Mouse (Mus musculus): ENCODE measurements around the gene Vamp3. TPM values are rescaled to one million over a fixed set of nuclear protein-coding genes. Genes with fewer than 3 reads are reported as not detected.
A peak's percentile ranks its signal among the peaks of the same experiment; 100 is the strongest.

Gene Vamp3
- polyA plus RNA-seq (2016; fragmentation: Nextera tagmentation; extraction: Ambion mirVana): 103 and 111 TPM in 2 replicates

DNA sequence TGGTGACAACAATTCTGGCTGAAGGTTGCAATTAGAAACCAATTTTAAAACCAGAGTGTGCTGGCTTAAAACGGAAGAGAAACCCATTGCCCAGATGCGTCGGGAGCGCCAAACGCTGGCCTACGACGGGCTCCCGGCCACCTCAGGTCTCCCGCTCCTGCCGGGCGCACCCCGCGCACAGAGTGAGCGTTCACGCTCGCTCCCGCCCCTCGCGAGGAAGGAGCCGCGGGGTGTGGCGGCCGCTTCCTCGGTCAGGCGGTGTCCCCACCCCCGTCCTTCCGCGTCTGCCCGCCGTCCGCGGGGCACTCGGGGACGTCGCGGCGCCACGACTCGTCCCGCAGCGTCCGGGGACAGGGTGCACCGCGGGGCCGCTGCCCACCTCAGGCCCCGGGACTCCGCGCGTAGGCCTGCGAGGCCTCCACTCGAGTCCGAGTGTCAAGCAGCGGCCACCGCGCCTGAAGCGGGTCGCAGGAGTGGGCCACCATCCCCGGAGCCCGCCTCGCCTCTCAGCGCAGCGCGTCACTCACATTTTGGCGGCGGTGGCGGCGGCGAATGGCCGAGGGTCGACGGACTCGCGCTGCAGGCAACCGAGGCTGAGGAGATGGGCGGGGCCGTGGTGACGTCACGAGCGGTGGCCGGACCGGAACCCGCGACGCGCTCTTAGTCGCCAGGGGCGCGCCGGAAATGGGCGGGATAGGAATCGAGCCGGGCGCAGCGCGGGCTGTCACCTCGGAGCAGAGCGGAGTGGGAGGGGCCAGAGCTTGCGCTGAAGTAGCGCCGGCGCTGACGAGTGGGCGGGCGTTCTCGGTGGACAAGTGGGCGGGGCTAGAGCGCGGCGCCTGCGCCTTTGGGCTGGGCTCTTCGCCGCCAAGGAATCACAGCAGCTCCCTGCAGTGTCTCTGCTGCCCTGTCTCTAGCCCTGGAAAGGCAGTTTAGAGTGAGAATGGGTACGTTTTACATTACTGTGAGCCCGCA lies at the start of gene Vamp3:
Gene Vamp3 (minus strand): TSS at position 617 of the 975 bp plus-strand sequence.
- ATAC-seq (ENCODE audit: insufficient number of reproducible peaks, insufficient read depth, low FRiP score, low TSS enrichment): peak; percentile 99
- peaks cover 14% of the 10 kb centered on the region; the same call in 1 of the 2 replicates for H3K36me3 ChIP-seq
- H3K4me3 ChIP-seq: peak within 1 kb of the TSS; percentile 95
- no peaks in the 10 kb centered on the region for H3K9me3 ChIP-seq
- peaks cover 10% of the 10 kb centered on the region for H3K4me1 ChIP-seq
- peak within 1 kb of the TSS; percentile 91 for H3K27ac ChIP-seq
- under 1% methylated on average over 113 of the region's 114 CpGs for WGBS
- H3K4me2 ChIP-seq (replicated peaks): peak within 1 kb of the TSS; percentile 72
- no peaks in the 10 kb centered on the region for H3K27me3 ChIP-seq
- peak within 1 kb of the TSS; percentile 89 for H3K9ac ChIP-seq

DNA sequence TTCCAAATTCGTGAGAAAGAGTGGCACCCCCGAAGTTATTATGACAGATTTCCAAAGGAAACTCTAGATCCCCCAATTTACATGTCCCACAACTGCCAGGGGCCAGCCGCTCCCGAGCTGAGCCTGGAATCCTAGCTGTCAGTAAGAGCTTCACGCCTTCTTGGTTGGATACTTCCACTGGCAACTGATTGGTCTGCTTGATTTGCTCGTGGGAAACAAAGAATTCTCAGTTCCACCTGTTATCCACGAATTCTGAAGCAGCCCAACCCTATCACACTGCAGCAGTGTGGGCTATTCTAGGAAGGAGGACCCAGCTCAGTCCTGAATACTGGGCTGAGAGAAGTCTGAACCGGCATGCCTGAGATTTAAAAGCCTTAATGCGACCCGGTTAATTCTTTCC lies 48.7 kb upstream of the Vamp3 start:
- Histone ChIP-seq H3K27me3 (peaks cover 37% of the 10 kb centered on the region), H3K27ac (no peak overlapping the region), H3K36me3 (no peaks in the 10 kb centered on the region), H3K4me1 (0 out of 2 replicates have a peak, but pooled peaks cover 8% of the 10 kb centered on the region), H3K4me2 (replicated peaks) (peak overlapping the region; percentile 100; the same call in 1 of the 2 replicates), H3K9me3 (no peaks in the 10 kb centered on the region), H3K9ac (no peak overlapping the region), H3K4me3 (peak overlapping the region; percentile 82; the same call in 1 of the 2 replicates)
- no peak for ATAC-seq (ENCODE audit: insufficient number of reproducible peaks, insufficient read depth, low FRiP score, low TSS enrichment)
- 34% methylated on average over 10 of the region's 10 CpGs for WGBS

DNA sequence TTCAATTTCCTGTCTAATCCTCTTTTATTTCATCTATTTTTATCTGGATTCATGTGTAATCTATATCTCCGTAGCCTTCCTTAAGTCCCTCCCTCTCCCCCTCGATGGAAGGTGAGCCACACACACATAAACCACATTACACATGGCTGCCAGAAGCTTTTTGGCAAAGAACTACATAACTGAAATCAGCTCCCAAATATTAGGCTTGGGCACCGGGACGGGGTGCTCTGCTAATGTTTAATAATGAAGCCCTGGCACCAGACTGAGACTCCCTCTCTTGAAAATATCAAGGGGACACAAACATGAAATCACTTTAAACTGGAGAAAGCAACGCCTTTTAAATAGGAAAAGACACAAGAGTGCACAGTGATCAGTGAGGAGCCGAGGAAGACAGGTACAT lies 48.1 kb upstream of the Vamp3 start:
- Histone ChIP-seq H3K9ac (no peak overlapping the region), H3K4me1 (0 out of 2 replicates have a peak, but pooled peaks cover 8% of the 10 kb centered on the region), H3K4me3 (no peak overlapping the region), H3K36me3 (no peaks in the 10 kb centered on the region), H3K4me2 (replicated peaks) (no peak overlapping the region), H3K27me3 (peaks cover 37% of the 10 kb centered on the region), H3K27ac (no peak overlapping the region), H3K9me3 (no peaks in the 10 kb centered on the region)
- WGBS: 79% methylated on average over 6 of the region's 6 CpGs
- no peak for ATAC-seq (ENCODE audit: insufficient number of reproducible peaks, insufficient read depth, low FRiP score, low TSS enrichment)

DNA sequence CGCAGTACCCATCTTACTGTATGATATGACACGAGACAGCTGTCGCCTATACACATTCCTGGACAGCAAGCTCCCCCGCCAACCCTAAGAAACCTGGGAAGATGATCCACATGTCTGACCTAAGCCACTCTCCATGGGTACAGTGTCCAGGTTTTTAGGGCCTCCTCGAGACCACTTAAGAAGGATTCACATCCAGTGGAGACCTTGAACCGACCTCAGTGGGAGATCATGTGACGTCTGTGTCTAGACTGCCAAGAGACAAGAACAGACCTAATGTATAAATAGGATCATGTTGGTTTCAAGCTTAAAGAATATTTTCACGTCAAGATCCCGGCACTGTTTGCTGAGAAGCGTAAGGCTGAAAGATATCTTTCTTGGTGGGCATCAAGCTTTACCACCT lies 46.4 kb upstream of the Vamp3 start:
- Histone ChIP-seq H3K36me3 (no peaks in the 10 kb centered on the region), H3K4me2 (replicated peaks) (no peak overlapping the region), H3K27me3 (peaks cover 23% of the 10 kb centered on the region), H3K9me3 (no peaks in the 10 kb centered on the region), H3K27ac (no peak overlapping the region), H3K4me1 (0 out of 2 replicates have a peak, but pooled peaks cover 8% of the 10 kb centered on the region), H3K4me3 (no peak overlapping the region), H3K9ac (no peak overlapping the region)
- no peak for ATAC-seq (ENCODE audit: insufficient number of reproducible peaks, insufficient read depth, low FRiP score, low TSS enrichment)
- 86% methylated on average over 10 of the region's 10 CpGs for WGBS

DNA sequence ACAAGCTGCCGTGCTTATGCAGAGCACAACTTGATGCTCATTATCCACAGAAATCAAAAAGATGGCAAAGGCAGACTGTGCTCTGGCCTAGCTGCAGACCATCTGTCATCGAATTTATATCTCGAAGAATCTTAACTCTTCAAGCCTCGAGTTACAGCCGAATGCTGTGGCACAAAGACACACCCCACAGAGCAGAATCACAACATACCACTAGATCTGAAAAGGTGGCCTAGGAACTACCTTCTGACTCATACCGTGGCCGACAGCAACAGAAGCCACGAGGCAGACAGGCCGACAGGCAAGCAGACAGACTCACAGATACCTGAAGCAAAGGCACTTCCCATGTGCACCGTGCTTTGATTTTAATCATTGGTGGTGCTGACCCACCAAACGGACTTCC lies 45.9 kb upstream of the Vamp3 start:
- Histone ChIP-seq H3K4me3 (no peak overlapping the region), H3K36me3 (no peaks in the 10 kb centered on the region), H3K9me3 (no peaks in the 10 kb centered on the region), H3K4me2 (replicated peaks) (no peak overlapping the region), H3K4me1 (0 out of 2 replicates have a peak, but pooled peaks cover 8% of the 10 kb centered on the region), H3K27ac (no peak overlapping the region), H3K9ac (no peak overlapping the region), H3K27me3 (peaks cover 19% of the 10 kb centered on the region)
- 77% methylated on average over 11 of the region's 11 CpGs for WGBS
- no peak for ATAC-seq (ENCODE audit: insufficient number of reproducible peaks, insufficient read depth, low FRiP score, low TSS enrichment)

DNA sequence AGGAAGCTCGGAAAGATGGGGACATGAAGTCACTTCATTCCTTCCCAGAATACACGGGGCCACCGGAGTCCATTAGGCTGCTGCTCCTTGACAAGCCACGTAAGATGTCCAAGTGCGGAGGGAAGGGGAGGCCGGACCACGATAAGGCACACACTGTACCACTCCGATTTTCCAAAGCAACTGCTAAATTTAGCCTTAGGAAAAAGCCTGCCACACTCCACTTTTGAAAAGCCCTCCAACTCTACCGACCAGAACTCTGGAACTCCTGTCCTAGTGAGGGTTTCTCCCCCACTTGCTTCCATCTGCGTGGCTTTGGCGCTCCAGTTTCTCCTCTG lies 39.3 kb upstream of the Vamp3 start:
- no peaks in the 10 kb centered on the region for H3K9me3 ChIP-seq
- H3K36me3 ChIP-seq: 0 out of 2 replicates have a peak, but pooled peaks cover 5% of the 10 kb centered on the region
- H3K27ac ChIP-seq: no peak overlapping the region
- H3K4me1 ChIP-seq: no peaks in the 10 kb centered on the region
- H3K27me3 ChIP-seq: no peaks in the 10 kb centered on the region
- no peak for ATAC-seq (ENCODE audit: insufficient number of reproducible peaks, insufficient read depth, low FRiP score, low TSS enrichment)
- no peak overlapping the region for H3K4me3 ChIP-seq
- WGBS: 84% methylated on average over 11 of the region's 11 CpGs
- no peak overlapping the region for H3K4me2 ChIP-seq (replicated peaks)
- no peak overlapping the region for H3K9ac ChIP-seq

DNA sequence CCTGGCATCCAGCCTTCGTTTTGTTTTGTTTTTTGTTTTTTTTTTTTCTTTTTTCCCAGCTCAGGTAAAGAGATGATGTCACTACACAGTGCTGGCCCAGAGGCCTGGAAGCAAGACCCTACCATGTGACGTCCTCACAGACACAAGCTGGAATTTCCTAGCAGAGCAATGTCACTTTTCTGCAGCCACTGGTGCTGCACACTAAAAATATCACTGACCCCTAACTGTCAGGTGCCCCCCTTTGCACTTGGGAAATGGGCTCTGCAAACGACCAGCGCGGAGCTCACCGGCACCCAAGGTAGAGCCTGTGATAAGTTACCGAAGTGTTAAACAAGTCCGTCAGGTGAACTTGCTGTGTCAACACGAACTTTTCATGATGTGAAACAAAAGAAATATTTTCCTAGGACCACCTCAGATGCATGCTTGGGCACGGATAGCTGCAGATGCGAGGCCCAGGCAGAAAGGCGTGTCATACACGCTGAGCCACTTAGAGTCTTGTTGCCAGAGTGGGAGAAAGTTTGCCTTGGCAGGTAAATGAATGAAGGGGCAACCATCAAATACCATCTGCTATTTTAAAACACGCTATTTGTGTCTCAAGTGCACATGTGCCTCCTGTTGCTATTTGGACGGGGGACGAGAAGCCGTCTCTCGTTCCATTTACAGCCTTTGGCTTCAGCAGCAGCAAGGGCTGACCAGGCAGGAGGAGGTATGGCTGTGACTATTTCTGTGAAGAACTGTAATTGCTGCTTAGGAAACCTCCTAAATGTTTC lies 38.8 kb upstream of the Vamp3 start:
- H3K9me3 ChIP-seq: no peaks in the 10 kb centered on the region
- no peaks in the 10 kb centered on the region for H3K27me3 ChIP-seq
- no peak overlapping the region for H3K4me2 ChIP-seq (replicated peaks)
- ATAC-seq (ENCODE audit: insufficient number of reproducible peaks, insufficient read depth, low FRiP score, low TSS enrichment): no peak
- H3K9ac ChIP-seq: no peak overlapping the region
- no peak overlapping the region for H3K4me3 ChIP-seq
- no peak overlapping the region for H3K27ac ChIP-seq
- WGBS: 84% methylated on average over 18 of the region's 18 CpGs
- H3K4me1 ChIP-seq: no peaks in the 10 kb centered on the region
- 0 out of 2 replicates have a peak, but pooled peaks cover 5% of the 10 kb centered on the region for H3K36me3 ChIP-seq

DNA sequence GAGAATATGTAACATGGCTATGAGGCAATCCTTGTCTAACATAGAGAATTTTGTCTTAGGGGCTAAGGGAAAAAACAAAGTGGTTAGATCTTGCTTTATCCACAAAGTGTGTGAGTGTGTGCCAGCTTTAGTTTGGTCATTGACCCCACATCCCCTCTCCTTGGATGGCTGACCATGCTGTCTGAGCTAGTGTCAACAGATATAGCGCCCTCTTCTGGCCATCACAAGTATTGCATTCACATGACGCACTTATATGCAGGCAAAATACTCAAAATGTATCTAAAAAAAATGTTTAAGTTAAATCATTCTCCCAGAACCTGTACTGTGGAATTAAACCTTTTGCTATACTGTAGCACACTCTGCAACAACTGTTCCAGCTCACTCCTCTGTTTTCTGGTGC lies 37.4 kb upstream of the Vamp3 start:
- H3K4me1 ChIP-seq: no peaks in the 10 kb centered on the region
- no peak for ATAC-seq (ENCODE audit: insufficient number of reproducible peaks, insufficient read depth, low FRiP score, low TSS enrichment)
- H3K27me3 ChIP-seq: no peaks in the 10 kb centered on the region
- 25% methylated on average over 2 of the region's 2 CpGs for WGBS
- H3K4me2 ChIP-seq (replicated peaks): no peak overlapping the region
- 0 out of 2 replicates have a peak, but pooled peaks cover 5% of the 10 kb centered on the region for H3K36me3 ChIP-seq
- H3K4me3 ChIP-seq: no peak overlapping the region
- H3K9ac ChIP-seq: no peak overlapping the region
- no peak overlapping the region for H3K27ac ChIP-seq
- H3K9me3 ChIP-seq: no peaks in the 10 kb centered on the region

DNA sequence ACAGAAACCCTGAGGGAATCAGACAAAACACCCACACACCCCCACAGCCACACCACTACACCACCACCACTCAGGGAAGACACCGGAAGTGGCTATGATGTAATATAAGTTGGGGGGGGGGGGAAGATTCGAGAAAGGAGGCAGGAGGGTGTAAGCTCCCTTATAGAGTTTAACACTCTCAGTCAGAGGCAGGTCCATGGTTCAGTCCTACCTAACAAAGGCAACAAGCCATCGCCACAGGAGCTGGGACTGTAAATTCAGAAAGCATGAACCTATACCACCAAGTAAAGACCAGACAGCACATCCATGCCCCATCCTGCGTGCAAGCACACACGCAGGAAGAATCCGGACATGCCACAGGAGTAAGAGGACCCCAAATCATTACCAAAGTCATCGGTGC lies 31.5 kb upstream of the Vamp3 start, which contains the start of gene Gm13090:
Gene Gm13090 (plus strand): TSS at position 301 of the 400 bp plus-strand sequence.
- Histone ChIP-seq H3K27ac (no peak within 1 kb of the TSS), H3K27me3 (no peaks in the 10 kb centered on the region), H3K4me1 (no peaks in the 10 kb centered on the region), H3K4me2 (replicated peaks) (no peak within 1 kb of the TSS), H3K4me3 (no peak within 1 kb of the TSS), H3K9ac (peak within 1 kb of the TSS; percentile 21; the same call in 1 of the 2 replicates), H3K9me3 (no peaks in the 10 kb centered on the region), H3K36me3 (peaks cover 28% of the 10 kb centered on the region; the same call in 1 of the 2 replicates)
- ATAC-seq (ENCODE audit: insufficient number of reproducible peaks, insufficient read depth, low FRiP score, low TSS enrichment): no peak
- WGBS: 92% methylated on average over 7 of the region's 7 CpGs

DNA sequence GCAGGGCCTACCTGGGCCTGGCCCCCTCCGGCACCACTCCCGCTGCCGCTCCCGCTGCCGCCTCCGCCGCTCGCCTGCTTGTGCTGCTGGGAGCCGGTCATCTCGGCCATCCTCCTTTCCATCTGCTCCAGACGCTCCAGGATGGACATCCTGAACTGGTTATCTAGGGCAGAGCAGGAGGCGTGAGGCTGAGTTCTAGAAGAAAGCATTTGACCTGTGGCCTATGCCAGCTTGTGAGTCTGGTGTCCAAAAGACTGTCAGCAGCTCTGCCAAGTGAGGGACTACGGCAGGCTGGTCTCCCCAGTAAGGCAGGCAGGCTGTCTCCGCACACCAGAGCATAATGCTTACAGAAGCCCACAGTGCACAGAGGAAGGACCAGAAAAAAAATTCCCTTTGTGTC lies 31.1 kb upstream of the Vamp3 start:
- ATAC-seq (ENCODE audit: insufficient number of reproducible peaks, insufficient read depth, low FRiP score, low TSS enrichment): no peak
- Histone ChIP-seq H3K9me3 (no peaks in the 10 kb centered on the region), H3K9ac (no peak overlapping the region), H3K27ac (no peak overlapping the region), H3K4me1 (no peaks in the 10 kb centered on the region), H3K4me3 (no peak overlapping the region), H3K27me3 (no peaks in the 10 kb centered on the region), H3K36me3 (peaks cover 25% of the 10 kb centered on the region), H3K4me2 (replicated peaks) (no peak overlapping the region)
- WGBS: 87% methylated on average over 14 of the region's 14 CpGs

DNA sequence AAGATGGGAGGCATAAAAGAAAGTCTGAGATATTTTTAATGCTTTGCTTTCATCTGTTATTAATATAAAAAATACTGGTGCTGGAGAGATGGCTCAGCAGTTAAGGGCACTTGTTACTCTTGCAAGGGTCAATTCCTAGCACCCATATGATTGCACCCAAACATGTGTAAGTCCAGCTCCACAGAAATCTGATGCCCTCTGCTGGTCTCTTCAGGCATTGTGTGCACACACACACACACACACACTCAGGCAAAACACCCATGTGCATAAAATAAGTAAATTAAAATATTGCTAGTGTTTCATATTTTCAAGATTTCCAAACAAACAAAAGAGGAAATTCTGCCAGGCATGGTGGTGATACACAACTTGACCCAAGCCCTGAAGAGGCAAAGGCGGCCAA lies 29.6 kb upstream of the Vamp3 start:
- no peak overlapping the region for H3K27ac ChIP-seq
- ATAC-seq (ENCODE audit: insufficient number of reproducible peaks, insufficient read depth, low FRiP score, low TSS enrichment): no peak
- H3K9me3 ChIP-seq: no peaks in the 10 kb centered on the region
- no peak overlapping the region for H3K9ac ChIP-seq
- 88% methylated on average over 1 of the region's 1 CpGs for WGBS
- no peaks in the 10 kb centered on the region for H3K4me1 ChIP-seq
- H3K4me2 ChIP-seq (replicated peaks): no peak overlapping the region
- H3K27me3 ChIP-seq: no peaks in the 10 kb centered on the region
- H3K36me3 ChIP-seq: peaks cover 39% of the 10 kb centered on the region
- no peak overlapping the region for H3K4me3 ChIP-seq

Measured in embryonic facial prominence, embryonic 12.5 days (tissue).